Mouse (Mus musculus) erythroblast, embryonic 14.5 days (primary cell): ENCODE results near the gene Mat2a.

Experiments used
- GATA1 ChIP-seq: IDR thresholded peaks from 2 replicates; pipeline ENCODE4 v1.6.1; 2012; ENCODE audit warnings: low read length, inconsistent platforms, mixed read lengths
- TAL1 ChIP-seq: IDR thresholded peaks from 3 replicates; pipeline ENCODE4 v1.6.1; 2012; ENCODE audit warnings: low read length, inconsistent platforms, mixed read lengths

GRCm38 (mm10) chr6:72480422-72480702, 41.0 kb upstream of the Mat2a start:
- TF ChIP-seq TAL1 (no peak), GATA1 (no peak)
